Mouse (Mus musculus) liver, embryonic 14.5 days (tissue): ENCODE data around the gene Phka2. TPM values are rescaled to one million over a fixed set of nuclear protein-coding genes. Genes with fewer than 3 reads are reported as not detected.

Experiments
- ATAC-seq: fragments of 200-750 bp; cut with Nextera tagmentation; 2 replicates; pipeline ENCODE4 v1.8.0; 2017; ENCODE audit warnings: moderate number of reproducible peaks, mild to moderate bottlenecking, moderate library complexity; ENCODE audit not compliant: insufficient read depth
- DNase-seq, 3 experiments: peaks; one replicate each; pipeline ENCODE4 v3.0.0-alpha.2; 2012 to 2013; ENCODE audit warnings: low read depth in 3 of 3, low spot score in 3 of 3
- H3K27ac ChIP-seq: fragments of 300-500 bp; sonication (generic); 2 replicates; pipeline ENCODE4 v1.5.1; 2014; ENCODE audit warnings: moderate library complexity, mild to moderate bottlenecking, control low read depth, inconsistent platforms
- H3K27me3 ChIP-seq: fragments of 300-500 bp; sonication (generic); 2 replicates; pipeline ENCODE4 v1.6.1; 2014; ENCODE audit warnings: mild to moderate bottlenecking, low read length, moderate library complexity; ENCODE audit not compliant: control insufficient read depth, insufficient read depth
- H3K36me3 ChIP-seq: fragments of 300-500 bp; sonication (generic); replicated peaks from 2 replicates; pipeline ENCODE4 v1.6.1; 2014; ENCODE audit warnings: low read depth; ENCODE audit not compliant: control insufficient read depth, insufficient read depth
- H3K4me1 ChIP-seq, 2 experiments: fragments of 200-500 bp in 1 of 2; fragments of 300-500 bp in 1 of 2; sonication (generic) in 1 of 2; replicated peaks; 2 replicates each; pipeline ENCODE4 v1.6.1; 2012 to 2014; ENCODE audit warnings: antibody characterized with exemption in 1 of 2, inconsistent platforms in 1 of 2, low read length in 1 of 2; ENCODE audit not compliant: control insufficient read depth in 2 of 2, insufficient read depth in 2 of 2
- H3K4me2 ChIP-seq: fragments of 300-500 bp; sonication (generic); 2 replicates; pipeline ENCODE4 v1.6.1; 2014; ENCODE audit warnings: low read depth, mild to moderate bottlenecking, control low read depth, moderate library complexity
- H3K4me3 ChIP-seq, 2 experiments: fragments of 200-500 bp in 1 of 2; fragments of 300-500 bp in 1 of 2; sonication (generic) in 1 of 2; 2 replicates each; pipeline ENCODE4 v1.5.1; 2012 to 2014; ENCODE audit warnings: low read depth in 2 of 2, low read length in 2 of 2, mild to moderate bottlenecking in 2 of 2, control low read depth in 1 of 2, inconsistent platforms in 1 of 2, moderate library complexity in 1 of 2; ENCODE audit not compliant: insufficient read depth in 1 of 2
- H3K9ac ChIP-seq: fragments of 300-500 bp; sonication (generic); replicated peaks from 2 replicates; pipeline ENCODE4 v1.6.1; 2014; ENCODE audit warnings: mild to moderate bottlenecking, control low read depth, moderate library complexity
- H3K9me3 ChIP-seq: fragments of 300-500 bp; sonication (generic); 2 replicates; pipeline ENCODE4 v1.6.1; 2016; ENCODE audit warnings: low read length, mixed read lengths; ENCODE audit not compliant: control insufficient read depth
- CTCF ChIP-seq: IDR thresholded peaks from 2 replicates; pipeline ENCODE4 v1.5.1; 2016; ENCODE audit warnings: antibody characterized with exemption, low read depth, control low read depth
- EP300 ChIP-seq: IDR thresholded peaks from 2 replicates; pipeline ENCODE4 v1.6.1; 2016; ENCODE audit warnings: antibody characterized with exemption, low read depth
- WGBS: fragments of 180-500 bp; shearing (Covaris S2); extraction: QIAGEN DNeasy Blood & Tissue Kit; methylation state at CpG from one replicate; pipeline ENCODE4 v1.1.7; 2014; ENCODE audit not compliant: insufficient replicate concordance; 5-methylcytosine and 5-hydroxymethylcytosine counted together
- polyA plus RNA-seq, 2 experiments: library from polyadenylated mRNA; depleted of rRNA in 1 of 2; stranded (reverse) in 1 of 2; unstranded in 1 of 2; fragments of >200 nt; fragmentation: Nextera tagmentation in 1 of 2; extraction: Ambion mirVana in 1 of 2; gene quantifications; 2 replicates each; pipeline versions ENCODE4 v1.2.1 to v1.2.3; 2012 to 2014

Phka2 gene
- polyA plus RNA-seq, 2 experiments = 8.7 to 10.0 TPM

- no peaks in the 10 kb centered on the region for H3K9me3 ChIP-seq
- no peak overlapping the region for H3K4me2 ChIP-seq
- 69% methylated on average over 2 of the region's 2 CpGs for WGBS
- ATAC-seq (no peak), DNase-seq (no peak)
- no peaks in the 10 kb centered on the region for H3K27me3 ChIP-seq
- no peak for TF ChIP-seq CTCF
- TF ChIP-seq EP300 = no peak
- no peak overlapping the region for H3K9ac ChIP-seq
- no peak overlapping the region for H3K27ac ChIP-seq
- no peaks in the 10 kb centered on the region for H3K4me1 ChIP-seq
- no peaks in the 10 kb centered on the region for H3K36me3 ChIP-seq
- H3K4me3 ChIP-seq = no peak overlapping the region
Observed at GRCm38 (mm10) chrX:160603316-160603715, 101.3 kb downstream of the Phka2 start.

- ATAC-seq (no peak), DNase-seq (no peak)
- TF ChIP-seq EP300 (no peak), CTCF (no peak)
- no peak overlapping the region for H3K9ac ChIP-seq
- no peak overlapping the region for H3K4me2 ChIP-seq
- H3K27ac ChIP-seq = no peak overlapping the region
- no peaks in the 10 kb centered on the region for H3K27me3 ChIP-seq
- H3K4me1 ChIP-seq = no peaks in the 10 kb centered on the region
- H3K9me3 ChIP-seq = no peaks in the 10 kb centered on the region
- 47% methylated on average over 6 of the region's 6 CpGs for WGBS
- H3K4me3 ChIP-seq = no peak overlapping the region
- no peaks in the 10 kb centered on the region for H3K36me3 ChIP-seq
Observed at GRCm38 (mm10) chrX:160603981-160604541, 102.1 kb downstream of the Phka2 start.

GRCm38 (mm10) chrX:160609849-160610248 is 107.9 kb downstream of the Phka2 start:
- TF ChIP-seq EP300 (no peak), CTCF (peak; percentile 69)
- no peaks in the 10 kb centered on the region for H3K4me1 ChIP-seq
- ATAC-seq (no peak), DNase-seq (peak; percentile 14 to 22 (median 17))
- H3K4me2 ChIP-seq = no peak overlapping the region
- no peak overlapping the region for H3K27ac ChIP-seq
- H3K27me3 ChIP-seq = no peaks in the 10 kb centered on the region
- 21% methylated on average over 3 of the region's 3 CpGs for WGBS
- no peak overlapping the region for H3K4me3 ChIP-seq
- H3K9ac ChIP-seq = no peak overlapping the region
- H3K9me3 ChIP-seq = no peaks in the 10 kb centered on the region
- H3K36me3 ChIP-seq = no peaks in the 10 kb centered on the region

- Histone ChIP-seq H3K9me3 (no peaks in the 10 kb centered on the region), H3K9ac (no peak overlapping the region), H3K27ac (no peak overlapping the region), H3K36me3 (no peaks in the 10 kb centered on the region), H3K4me1 (no peaks in the 10 kb centered on the region), H3K4me2 (no peak overlapping the region), H3K4me3 (no peak overlapping the region), H3K27me3 (no peaks in the 10 kb centered on the region)
- 67% methylated on average over 2 of the region's 2 CpGs for WGBS
- no peak for TF ChIP-seq EP300
- TF ChIP-seq CTCF = no peak
- DNase-seq = no peak
- ATAC-seq = no peak
Observed at GRCm38 (mm10) chrX:160610482-160610881, 108.5 kb downstream of the Phka2 start.

- no peaks in the 10 kb centered on the region for H3K27me3 ChIP-seq
- no peak overlapping the region for H3K4me3 ChIP-seq
- TF ChIP-seq EP300 (no peak), CTCF (no peak)
- DNase-seq (no peak), ATAC-seq (no peak)
- no peak overlapping the region for H3K27ac ChIP-seq
- H3K9me3 ChIP-seq = no peaks in the 10 kb centered on the region
- no peak overlapping the region for H3K9ac ChIP-seq
- WGBS = 38% methylated on average over 4 of the region's 4 CpGs
- H3K4me1 ChIP-seq = no peaks in the 10 kb centered on the region
- no peaks in the 10 kb centered on the region for H3K36me3 ChIP-seq
- H3K4me2 ChIP-seq = no peak overlapping the region
Observed at GRCm38 (mm10) chrX:160610882-160611644, 109.1 kb downstream of the Phka2 start.

Other genes starting within 250 kb of the Phka2 start
- gene Adgrg2, start 111.5 kb upstream of the Phka2 start, polyA plus RNA-seq (2012; rRNA removed) = 0.12 and 0.18 TPM in 2 replicates
- gene Adgrg2, start 111.5 kb upstream of the Phka2 start, polyA plus RNA-seq (2014; fragmentation: Nextera tagmentation; extraction: Ambion mirVana) = 0.08 and 0.18 TPM in 2 replicates
- gene Ppef1, start 233.6 kb downstream of the Phka2 start, polyA plus RNA-seq (2012; rRNA removed) = not detected in 2 replicates
- gene Ppef1, start 233.6 kb downstream of the Phka2 start, polyA plus RNA-seq (2014; fragmentation: Nextera tagmentation; extraction: Ambion mirVana) = not detected in 2 replicates